Mouse (Mus musculus): ENCODE data around the gene Nckap5. TPM values are rescaled to one million over a fixed set of nuclear protein-coding genes. Genes with fewer than 3 reads are reported as not detected.
"Not testable (repeated sequence)": the region's sequence is repeated elsewhere in the genome, so short reads cannot be mapped to it uniquely, and the experiment has no call there.

The Nckap5 gene
- polyA plus RNA-seq, 2 experiments, result 0.31 to 1.3 TPM

GRCm38 (mm10) chr1:126806548-126806947 lies 24.1 kb downstream of the Nckap5 start:
- H3K9me3 ChIP-seq (ENCODE audit: control insufficient read depth, low read length), result no peaks in the 10 kb centered on the region
- no peak overlapping the region for H3K4me2 ChIP-seq (ENCODE audit: low read depth)
- H3K4me1 ChIP-seq (replicated peaks; ENCODE audit: control insufficient read depth in 2 of 2, insufficient read depth in 2 of 2, low read length in 1 of 2), result no peaks in the 10 kb centered on the region
- H3K9ac ChIP-seq (replicated peaks), result no peak overlapping the region
- no peaks in the 10 kb centered on the region for H3K36me3 ChIP-seq (replicated peaks; ENCODE audit: control insufficient read depth, insufficient read depth, low read depth)
- no peak overlapping the region for H3K27ac ChIP-seq
- no peak overlapping the region for H3K4me3 ChIP-seq (ENCODE audit: insufficient read depth in 1 of 2, low read depth in 2 of 2, low read length in 2 of 2)
- no peaks in the 10 kb centered on the region for H3K27me3 ChIP-seq (ENCODE audit: control insufficient read depth, insufficient read depth, low read length)
- no peak for TF ChIP-seq CTCF (IDR thresholded peaks at IDR 0.05; ENCODE audit: low read depth)
- TF ChIP-seq EP300 (IDR thresholded peaks at IDR 0.05; ENCODE audit: low read depth), result no peak
- DNase-seq (ENCODE audit: low read depth in 3 of 3, low spot score in 3 of 3), result no peak
- no peak for ATAC-seq (ENCODE audit: insufficient read depth)
- WGBS (ENCODE audit: insufficient replicate concordance), result 51% methylated on average over 7 of the region's 7 CpGs

- H3K4me2 ChIP-seq (ENCODE audit: low read depth), result no peak overlapping the region
- WGBS (ENCODE audit: insufficient replicate concordance), result 48% methylated on average over 3 of the region's 3 CpGs
- no peak for ATAC-seq (ENCODE audit: insufficient read depth)
- TF ChIP-seq EP300 (IDR thresholded peaks at IDR 0.05; ENCODE audit: low read depth) (no peak), CTCF (IDR thresholded peaks at IDR 0.05; ENCODE audit: low read depth) (no peak)
- no peaks in the 10 kb centered on the region for H3K4me1 ChIP-seq (replicated peaks; ENCODE audit: control insufficient read depth in 2 of 2, insufficient read depth in 2 of 2, low read length in 1 of 2)
- no peaks in the 10 kb centered on the region for H3K36me3 ChIP-seq (replicated peaks; ENCODE audit: control insufficient read depth, insufficient read depth, low read depth)
- H3K4me3 ChIP-seq (ENCODE audit: insufficient read depth in 1 of 2, low read depth in 2 of 2, low read length in 2 of 2), result no peak overlapping the region
- DNase-seq (ENCODE audit: low read depth in 3 of 3, low spot score in 3 of 3), result no peak
- H3K9ac ChIP-seq (replicated peaks), result no peak overlapping the region
- H3K9me3 ChIP-seq (ENCODE audit: control insufficient read depth, low read length), result no peaks in the 10 kb centered on the region
- no peaks in the 10 kb centered on the region for H3K27me3 ChIP-seq (ENCODE audit: control insufficient read depth, insufficient read depth, low read length)
- no peak overlapping the region for H3K27ac ChIP-seq
These were observed 28.2 kb downstream of the Nckap5 start for GRCm38 (mm10) chr1:126802405-126802804.

GRCm38 (mm10) chr1:126801706-126802105 lies 28.9 kb downstream of the Nckap5 start:
- no peak overlapping the region for H3K27ac ChIP-seq
- no peak overlapping the region for H3K9ac ChIP-seq (replicated peaks)
- no peaks in the 10 kb centered on the region for H3K9me3 ChIP-seq (ENCODE audit: control insufficient read depth, low read length)
- no peak for TF ChIP-seq CTCF (IDR thresholded peaks at IDR 0.05; ENCODE audit: low read depth)
- no peak overlapping the region for H3K4me3 ChIP-seq (ENCODE audit: insufficient read depth in 1 of 2, low read depth in 2 of 2, low read length in 2 of 2)
- H3K4me2 ChIP-seq (ENCODE audit: low read depth), result no peak overlapping the region
- WGBS (ENCODE audit: insufficient replicate concordance), result 52% methylated on average over 8 of the region's 8 CpGs
- ATAC-seq (ENCODE audit: insufficient read depth) (no peak), DNase-seq (ENCODE audit: low read depth in 3 of 3, low spot score in 3 of 3) (no peak)
- no peaks in the 10 kb centered on the region for H3K36me3 ChIP-seq (replicated peaks; ENCODE audit: control insufficient read depth, insufficient read depth, low read depth)
- no peaks in the 10 kb centered on the region for H3K4me1 ChIP-seq (replicated peaks; ENCODE audit: control insufficient read depth in 2 of 2, insufficient read depth in 2 of 2, low read length in 1 of 2)
- H3K27me3 ChIP-seq (ENCODE audit: control insufficient read depth, insufficient read depth, low read length), result no peaks in the 10 kb centered on the region

- Histone ChIP-seq H3K4me2 (ENCODE audit: low read depth) (no peak overlapping the region), H3K27me3 (ENCODE audit: control insufficient read depth, insufficient read depth, low read length) (no peaks in the 10 kb centered on the region), H3K9me3 (ENCODE audit: control insufficient read depth, low read length) (no peaks in the 10 kb centered on the region), H3K27ac (no peak overlapping the region), H3K4me1 (replicated peaks; ENCODE audit: control insufficient read depth in 2 of 2, insufficient read depth in 2 of 2, low read length in 1 of 2) (no peaks in the 10 kb centered on the region), H3K9ac (replicated peaks) (no peak overlapping the region), H3K4me3 (ENCODE audit: insufficient read depth in 1 of 2, low read depth in 2 of 2, low read length in 2 of 2) (no peak overlapping the region), H3K36me3 (replicated peaks; ENCODE audit: control insufficient read depth, insufficient read depth, low read depth) (no peaks in the 10 kb centered on the region)
- WGBS (ENCODE audit: insufficient replicate concordance), result 75% methylated on average over 11 of the region's 11 CpGs
- no peak for DNase-seq (ENCODE audit: low read depth in 3 of 3, low spot score in 3 of 3)
- no peak for ATAC-seq (ENCODE audit: insufficient read depth)
- TF ChIP-seq CTCF (IDR thresholded peaks at IDR 0.05; ENCODE audit: low read depth) (no peak), EP300 (IDR thresholded peaks at IDR 0.05; ENCODE audit: low read depth) (no peak)
These were observed 31.2 kb downstream of the Nckap5 start for GRCm38 (mm10) chr1:126799379-126799798.

GRCm38 (mm10) chr1:126780354-126780941 lies 50.2 kb downstream of the Nckap5 start:
- WGBS (ENCODE audit: insufficient replicate concordance), result no CpG with 5 or more reads among the region's 2 CpGs
- ATAC-seq (ENCODE audit: insufficient read depth); DNase-seq (ENCODE audit: low read depth in 3 of 3, low spot score in 3 of 3): not testable (repeated sequence)

GRCm38 (mm10) chr1:126773947-126774346 lies 56.7 kb downstream of the Nckap5 start:
- not testable (repeated sequence) for ATAC-seq (ENCODE audit: insufficient read depth)

More at GRCm38 (mm10) chr1:126780354-126780941, 50.2 kb downstream of the Nckap5 start:
- not testable (repeated sequence) for H3K27ac ChIP-seq; H3K36me3 ChIP-seq (replicated peaks; ENCODE audit: control insufficient read depth, insufficient read depth, low read depth); H3K4me3 ChIP-seq (ENCODE audit: insufficient read depth in 1 of 2, low read depth in 2 of 2, low read length in 2 of 2); H3K9ac ChIP-seq (replicated peaks); H3K4me2 ChIP-seq (ENCODE audit: low read depth); H3K9me3 ChIP-seq (ENCODE audit: control insufficient read depth, low read length); H3K27me3 ChIP-seq (ENCODE audit: control insufficient read depth, insufficient read depth, low read length); H3K4me1 ChIP-seq (replicated peaks; ENCODE audit: control insufficient read depth in 2 of 2, insufficient read depth in 2 of 2, low read length in 1 of 2)

More at GRCm38 (mm10) chr1:126773947-126774346, 56.7 kb downstream of the Nckap5 start:
- not testable (repeated sequence) for H3K4me1 ChIP-seq (replicated peaks; ENCODE audit: control insufficient read depth in 2 of 2, insufficient read depth in 2 of 2, low read length in 1 of 2); H3K9me3 ChIP-seq (ENCODE audit: control insufficient read depth, low read length); H3K9ac ChIP-seq (replicated peaks); H3K4me2 ChIP-seq (ENCODE audit: low read depth); DNase-seq (ENCODE audit: low read depth in 3 of 3, low spot score in 3 of 3); H3K36me3 ChIP-seq (replicated peaks; ENCODE audit: control insufficient read depth, insufficient read depth, low read depth); H3K4me3 ChIP-seq (ENCODE audit: insufficient read depth in 1 of 2, low read depth in 2 of 2, low read length in 2 of 2); H3K27ac ChIP-seq; H3K27me3 ChIP-seq (ENCODE audit: control insufficient read depth, insufficient read depth, low read length)
- no CpG with 5 or more reads among the region's 6 CpGs for WGBS (ENCODE audit: insufficient replicate concordance)

All from liver, embryonic 14.5 days (tissue).